Mouse (Mus musculus) C3H10T1/2 (cell line): Measurements from ENCODE around the gene Spocd1. TPM values are rescaled to one million over a fixed set of nuclear protein-coding genes. Genes with fewer than 3 reads are reported as not detected.

Experiments used
- polyA plus RNA-seq, 2 experiments: library from polyadenylated mRNA; unstranded; fragments of >200 nt; fragmentation: generic; extraction: Trizol; gene quantifications; one replicate each; pipeline ENCODE4 v1.2.1; 2012; ENCODE audit warnings: missing spikeins in 2 of 2

Gene Spocd1
- polyA plus RNA-seq = under 1 TPM; 0.01 to 0.08 TPM

DNA sequence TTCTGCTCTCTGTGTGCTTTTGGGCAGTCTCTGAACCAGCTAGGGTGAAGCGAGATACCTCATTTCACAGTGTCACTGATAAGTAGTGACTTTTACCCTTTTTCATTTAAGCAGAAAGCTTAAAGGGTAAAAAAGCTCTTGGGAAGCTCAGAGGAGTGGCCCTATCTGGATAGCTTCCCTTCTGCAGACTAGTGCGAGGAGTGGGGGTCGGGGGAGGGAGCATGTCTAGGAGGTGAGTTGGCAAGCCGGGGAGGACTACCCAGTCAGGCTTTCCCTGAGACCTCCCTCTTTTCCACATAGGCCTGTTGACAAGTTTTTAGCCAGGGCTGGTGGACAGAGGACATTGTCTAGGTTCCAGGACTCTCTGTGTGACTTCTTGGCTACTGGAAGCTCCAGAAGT is at the start of gene Spocd1:
TSS of gene Spocd1 (plus strand) at position 301 of the 400 bp plus-strand sequence.

DNA sequence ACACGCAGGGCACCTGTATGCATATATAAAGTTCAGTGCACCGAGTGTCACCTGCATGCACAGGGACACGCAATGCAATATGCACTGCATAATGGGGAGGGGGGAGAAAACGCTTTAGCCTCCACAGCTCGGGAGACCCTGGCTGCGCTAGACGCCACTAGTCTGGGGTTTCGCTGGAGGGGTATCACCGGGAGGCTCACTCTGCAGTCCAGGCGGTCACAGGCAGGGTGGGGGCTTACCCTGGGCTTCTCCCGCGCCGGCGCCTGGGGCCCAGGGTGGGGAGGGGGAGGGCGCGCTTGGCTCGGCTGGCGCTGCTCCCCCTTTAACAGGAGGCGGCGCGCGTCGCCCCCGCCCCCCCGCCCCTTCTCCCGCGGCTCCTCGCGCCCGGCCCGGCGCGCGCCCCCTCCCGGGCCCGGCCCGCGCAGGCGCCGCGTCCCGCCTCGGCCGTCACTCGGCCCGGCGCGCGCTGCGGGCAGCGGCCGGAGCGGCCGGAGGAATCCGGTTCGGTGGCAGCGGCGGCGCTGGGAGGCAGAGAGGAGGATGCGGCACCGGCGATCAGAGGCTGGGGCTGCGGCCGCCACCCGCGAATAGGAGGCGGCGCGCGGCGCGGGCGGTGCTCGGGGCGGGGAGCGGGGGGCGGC is 55.5 kb downstream of the Spocd1 start, which contains the start of gene Adgrb2:
TSS of gene Adgrb2 (plus strand) at position 450 of the 641 bp plus-strand sequence.

Other genes with a start within 250 kb of the Spocd1 start
- gene Tmem39b, start 232.4 kb upstream of the Spocd1 start, polyA plus RNA-seq = 10 to 100 TPM; 12.8 to 14.4 TPM
- 10 to 100 TPM; 10.8 to 54.5 TPM for gene Khdrbs1, start 186.9 kb upstream of the Spocd1 start, polyA plus RNA-seq
- gene Ptp4a2, start 118.0 kb upstream of the Spocd1 start, polyA plus RNA-seq = 10 to 100 TPM; 11.6 to 54.7 TPM
- 1 to 10 TPM in 1 of 2 experiments, under 1 TPM in 1; 0.33 to 3.1 TPM for gene Adgrb2, start 55.6 kb downstream of the Spocd1 start, polyA plus RNA-seq
- 100 to 1,000 TPM in 1 of 2 experiments, 10 to 100 TPM in 1; 25.8 to 136 TPM for gene Col16a1, start 118.6 kb downstream of the Spocd1 start, polyA plus RNA-seq
- 10 to 100 TPM; 65.1 to 65.5 TPM for gene Pef1, start 173.3 kb downstream of the Spocd1 start, polyA plus RNA-seq
- gene Hcrtr1, start 210.1 kb downstream of the Spocd1 start, polyA plus RNA-seq = under 1 TPM; 0.08 to 0.19 TPM
- gene Tinagl1, start 245.9 kb downstream of the Spocd1 start, polyA plus RNA-seq = 10 to 100 TPM; 28.2 to 62.6 TPM